Mouse (Mus musculus) cerebellum, adult 8-10 months (tissue): ENCODE data around the gene Zfp968.
"Not testable (repeated sequence)": the region's sequence is repeated elsewhere in the genome, so short reads cannot be mapped to it uniquely, and the experiment has no call there.

Experiments used
- DNase-seq: peaks from one replicate; pipeline ENCODE4 v3.0.0; 2022

Gene Zfp968

GRCm38 (mm10) chr2:175372136-175372535 lies at the start of gene Zfp968:
Zfp968 (plus strand) TSS chr2:175372436.
- not testable (repeated sequence) for DNase-seq

GRCm38 (mm10) chr2:175338097-175338496 lies 34.1 kb upstream of the Zfp968 start, which contains the start of gene Gm4631:
Gm4631 (minus strand) TSS chr2:175338197.
- DNase-seq = not testable (repeated sequence)
